Mouse (Mus musculus): ENCODE results near the gene Tpi1.

- no peak for TF ChIP-seq ZC3H11A (IDR thresholded peaks at IDR 0.05; ENCODE audit: borderline replicate concordance, low read depth, low read length)
- no peak for TF ChIP-seq HCFC1 (IDR thresholded peaks at IDR 0.05; ENCODE audit: borderline replicate concordance, insufficient read depth, low read length)
- TF ChIP-seq ZNF384 (IDR thresholded peaks at IDR 0.05; ENCODE audit: low read depth, low read length): no peak
These were observed 4.1 kb downstream of the Tpi1 start for GRCm38 (mm10) chr6:124809775-124810538.
